ENCODE assay signal across 17 mouse cellular contexts in the genomic region with DNA sequence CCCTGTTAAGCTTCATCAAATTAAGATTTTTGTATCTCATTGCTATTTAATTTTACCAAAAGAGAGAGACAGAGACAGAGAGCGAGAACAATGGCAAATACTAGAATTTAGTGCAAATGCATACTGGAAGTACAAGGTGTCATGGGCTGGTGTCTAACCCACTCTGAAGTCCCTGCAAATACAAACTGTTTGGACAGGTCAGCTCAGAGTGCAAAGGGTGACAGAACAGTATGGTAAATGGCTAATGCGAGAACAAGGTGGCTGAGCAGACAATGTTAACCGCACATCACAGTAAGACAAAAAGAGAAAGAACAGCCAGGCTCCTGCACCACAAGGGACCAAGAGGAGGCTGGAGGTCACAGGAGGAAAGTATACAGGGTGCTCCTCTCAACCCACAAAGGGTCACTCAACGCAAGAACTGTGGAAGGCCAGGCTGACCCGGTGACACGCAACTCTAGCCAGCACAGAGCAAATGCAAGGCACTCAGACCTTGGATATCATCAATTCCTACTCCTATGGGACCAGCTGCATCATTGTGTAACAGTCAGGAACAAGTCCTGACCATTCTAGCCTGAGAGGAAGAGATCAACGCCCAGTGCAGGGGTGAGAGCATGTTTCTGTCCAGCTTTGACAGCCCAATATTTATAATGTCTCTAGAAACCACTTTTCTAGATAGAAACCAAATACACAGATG. TPM values are rescaled to one million over a fixed set of nuclear protein-coding genes. Genes with fewer than 3 reads are reported as not detected.
DNase-seq lines count a peak whose midpoint lies in the region; ATAC-seq and TF ChIP-seq lines count a peak whose summit lies in the region.
"Had no signal": no experiment of that assay in that cellular context is flagged by ENCODE, and none has a peak within 500 bp of the region (broad histone marks: within the 10 kb centered on the region; RNA-seq: fewer than 3 reads in every experiment).

No protein-coding gene starts in this region.

- DNase-seq in gastrocnemius, adult 2 months = no peak
- no peak for DNase-seq in gastrocnemius, postnatal 10 days
- DNase-seq in left cerebral cortex, adult 2 months (ENCODE audit: extremely low spot score in 1 of 2, low spot score in 2 of 2) = no peak
- no peak for DNase-seq in left cerebral cortex, adult 11 months (ENCODE audit: low spot score)
- no peak for DNase-seq in liver, postnatal 0 days
- no peak for DNase-seq in frontal cortex, adult 2 months (ENCODE audit: extremely low spot score in 1 of 2, low spot score in 1 of 2)
- DNase-seq in cerebellum, postnatal 14 days = no peak
- DNase-seq: kidney, adult 18-20 months; lung, postnatal 10 days; thymus, adult 18-20 months had no signal

- no peaks in the 10 kb centered on the region for H3K27me3 ChIP-seq in liver, postnatal 0 days (ENCODE audit: insufficient read depth, low read length)
- H3K27me3 ChIP-seq: embryonic facial prominence, embryonic 12.5 days; limb, embryonic 12.5 days had no signal

- intact Hi-C loops in gastrocnemius, adult 2 months (cut with DNase I) = no loop called here
- intact Hi-C loops in left cerebral cortex, adult 2 months (cut with DNase I) = no loop called here

- peak overlapping the region; percentile 6 for H3K4me2 ChIP-seq in liver, postnatal 0 days (ENCODE audit: low read depth, low read length)
- H3K4me2 ChIP-seq: embryonic facial prominence, embryonic 12.5 days; limb, embryonic 12.5 days had no signal

- H3K4me1 ChIP-seq in brown adipose tissue, adult 24 weeks (ENCODE audit: control insufficient read depth, insufficient read depth, insufficient read length, low read length) = peaks cover 61% of the 10 kb centered on the region
- peaks cover 70% of the 10 kb centered on the region for H3K4me1 ChIP-seq in liver, postnatal 0 days (ENCODE audit: insufficient read depth)

- 57% methylated on average over 7 of the region's 7 CpGs for whole genome bisulfite sequencing in liver, postnatal 0 days (ENCODE audit: insufficient replicate concordance)

- H3K4me3 ChIP-seq in gastrocnemius, adult 2 months = no peak overlapping the region
- no peak overlapping the region for H3K4me3 ChIP-seq in left cerebral cortex, adult 2 months
- H3K4me3 ChIP-seq in brown adipose tissue, adult 24 weeks (ENCODE audit: insufficient read depth, low read depth, low read length) = no peak overlapping the region
- no peak overlapping the region for H3K4me3 ChIP-seq in liver, postnatal 0 days (ENCODE audit: low read depth, low read length)
- H3K4me3 ChIP-seq: embryonic facial prominence, embryonic 12.5 days; limb, embryonic 12.5 days had no signal

- peak; percentile 71 for ATAC-seq in liver, postnatal 0 days

- no peak for TF ChIP-seq EP300 in liver, postnatal 0 days (IDR thresholded peaks at IDR 0.05; ENCODE audit: low read depth)

- H3K9ac ChIP-seq in liver, postnatal 0 days (replicated peaks) = no peak overlapping the region
- H3K9ac ChIP-seq: embryonic facial prominence, embryonic 12.5 days; limb, embryonic 12.5 days had no signal

- no peaks in the 10 kb centered on the region for H3K9me3 ChIP-seq in liver, postnatal 0 days (ENCODE audit: low read length)
- H3K9me3 ChIP-seq: embryonic facial prominence, embryonic 12.5 days; limb, embryonic 12.5 days had no signal

- no peaks in the 10 kb centered on the region for H3K36me3 ChIP-seq in liver, postnatal 0 days (replicated peaks; ENCODE audit: insufficient read depth, low read length)
- H3K36me3 ChIP-seq: embryonic facial prominence, embryonic 12.5 days; limb, embryonic 12.5 days had no signal

- H3K27ac ChIP-seq in gastrocnemius, adult 2 months = peak overlapping the region; percentile 62
- H3K27ac ChIP-seq in left cerebral cortex, adult 2 months = peak overlapping the region; percentile 40; the same call in 1 of the 2 replicates
- peak overlapping the region; percentile 39; the same call in 1 of the 2 replicates for H3K27ac ChIP-seq in brown adipose tissue, adult 24 weeks (replicated peaks; ENCODE audit: low read depth, low read length)
- H3K27ac ChIP-seq in liver, postnatal 0 days (ENCODE audit: low read depth) = peak overlapping the region; percentile 69
- H3K27ac ChIP-seq: embryonic facial prominence, embryonic 12.5 days; limb, embryonic 12.5 days had no signal

- TF ChIP-seq CTCF in gastrocnemius, adult 2 months (IDR thresholded peaks at IDR 0.05) = no peak
- TF ChIP-seq CTCF in left cerebral cortex, adult 2 months (IDR thresholded peaks at IDR 0.05) = no peak
- TF ChIP-seq CTCF in liver, postnatal 0 days (IDR thresholded peaks at IDR 0.05; ENCODE audit: low read depth) = no peak

RNA-seq across cellular contexts. Expression of a gene that starts 22.4 kb away (rescaled TPM):
- 100 to 1,000 TPM; 203 to 251 TPM for total RNA-seq in gastrocnemius, adult 2 months (2021)
- 100 to 1,000 TPM; 171 to 177 TPM for total RNA-seq in gastrocnemius, postnatal 10 days (2021)
- 10 to 100 TPM; 31.0 to 32.8 TPM for total RNA-seq in left cerebral cortex, adult 2 months (2021)
- polyA plus RNA-seq in brown adipose tissue, adult 24 weeks (2012; ENCODE audit: insufficient read depth, insufficient read length, missing spikeins) = 76.7 and 87.6 TPM in 2 replicates
- 18.3 and 19.6 TPM in 2 replicates for polyA plus RNA-seq in liver, postnatal 0 days (2015; fragmentation: Nextera tagmentation; extraction: Ambion mirVana)
- 27.6 and 28.6 TPM in 2 replicates for polyA plus RNA-seq in frontal cortex, adult 2 months (2012; rRNA removed)

RNA-seq across cellular contexts. Expression of a gene that starts 55.6 kb away (rescaled TPM):
- not detected for total RNA-seq in gastrocnemius, adult 2 months (2021)
- total RNA-seq in gastrocnemius, postnatal 10 days (2021) = not detected
- total RNA-seq in left cerebral cortex, adult 2 months (2021) = not detected
- not detected in 2 replicates for polyA plus RNA-seq in brown adipose tissue, adult 24 weeks (2012; ENCODE audit: insufficient read depth, insufficient read length, missing spikeins)
- 0.19 TPM in 1 of 2 replicates, not detected in the other for polyA plus RNA-seq in liver, postnatal 0 days (2015; fragmentation: Nextera tagmentation; extraction: Ambion mirVana)
- not detected in 2 replicates for polyA plus RNA-seq in frontal cortex, adult 2 months (2012; rRNA removed)
- total RNA-seq: adrenal gland, postnatal 14 days; gastrocnemius, postnatal 4 days; heart, postnatal 4 days; left cerebral cortex, adult 18-20 months had no signal
- polyA plus RNA-seq: embryonic facial prominence, embryonic 12.5 days had no signal

Comparison
In these comparisons a context has a peak if more than half of its experiments do, and no peak if none do; other contexts are left out.
1. RNA of a gene that starts 22.4 kb away (total RNA-seq): 203 to 251 TPM in gastrocnemius, adult 2 months and 171 to 177 TPM in gastrocnemius, postnatal 10 days; 31.0 to 32.8 TPM in left cerebral cortex, adult 2 months; every median in the first group is over 4 times any median in the second.
2. Peak in every context shown above with its lines, with median percentiles within 50 percentile points of each other: H3K27ac ChIP-seq.